29 mouse cellular contexts compared by ENCODE assay signal in the genomic region with DNA sequence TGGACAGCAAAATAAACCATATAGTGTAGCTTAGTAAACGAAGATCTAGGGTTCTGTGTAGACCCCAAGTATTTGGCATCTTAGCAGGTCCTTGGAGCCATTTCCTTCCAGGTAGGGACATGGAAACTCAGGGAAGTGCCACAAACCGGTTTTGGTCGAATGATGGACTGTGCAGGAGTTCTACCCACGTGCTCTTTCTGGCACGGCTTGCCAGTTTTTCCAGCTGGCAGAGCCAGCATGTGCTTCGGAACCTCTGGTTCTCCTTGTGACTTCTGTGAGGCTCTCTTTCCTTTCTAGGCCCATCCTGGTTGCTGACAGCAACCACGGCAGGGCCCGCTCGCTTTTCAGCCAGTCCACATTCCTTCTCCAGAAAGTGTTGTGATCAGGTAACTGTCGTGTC.
A peak's percentile ranks its signal among the peaks of the same experiment; 100 is the strongest.
DNase-seq lines count a peak whose midpoint lies in the region; ATAC-seq lines count a peak whose summit lies in the region.
"Had no signal": no experiment of that assay in that cellular context is flagged by ENCODE, and none has a peak within 500 bp of the region (broad histone marks: within the 10 kb centered on the region; RNA-seq: fewer than 3 reads in every experiment).

No protein-coding gene starts in this region.

- H3K4me3 ChIP-seq in kidney, embryonic 15.5 days (replicated peaks): no peak overlapping the region
- no peak overlapping the region for H3K4me3 ChIP-seq in kidney, embryonic 16.5 days (ENCODE audit: low read length)
- H3K4me3 ChIP-seq in kidney, embryonic 14.5 days (ENCODE audit: low read length): no peak overlapping the region
- H3K4me3 ChIP-seq: embryonic facial prominence, embryonic 13.5 days; embryonic facial prominence, embryonic 15.5 days; erythroblast, embryonic 14.5 days; forebrain, embryonic 10.5 days; forebrain, embryonic 12.5 days had no signal

- H3K9me3 ChIP-seq in kidney, embryonic 15.5 days (replicated peaks): no peaks in the 10 kb centered on the region
- H3K9me3 ChIP-seq in kidney, embryonic 16.5 days (ENCODE audit: low read length): peaks cover 5% of the 10 kb centered on the region; the same call in 1 of the 2 replicates
- no peaks in the 10 kb centered on the region; the same call in 1 of the 2 replicates for H3K9me3 ChIP-seq in kidney, embryonic 14.5 days (ENCODE audit: control insufficient read depth, low read length)
- H3K9me3 ChIP-seq: embryonic facial prominence, embryonic 15.5 days; forebrain, embryonic 10.5 days; G1E had no signal

- ATAC-seq in kidney, embryonic 15.5 days (replicated peaks; ENCODE audit: low FRiP score): no peak
- no peak for ATAC-seq in kidney, embryonic 16.5 days (ENCODE audit: low FRiP score, low TSS enrichment)
- no peak for ATAC-seq in kidney, embryonic 14.5 days (ENCODE audit: low FRiP score, low TSS enrichment)
- ATAC-seq: activated CD4-positive, CD25-positive, alpha-beta regulatory T cell, adult 4 months; CD4-positive, CD25-positive, alpha-beta regulatory T cell, adult 4 months; forebrain, embryonic 14.5 days; Patski had no signal

- 85% methylated on average over 10 of the region's 10 CpGs for WGBS in kidney, embryonic 15.5 days
- WGBS in kidney, embryonic 16.5 days: 90% methylated on average over 10 of the region's 10 CpGs
- WGBS in kidney, embryonic 14.5 days: 90% methylated on average over 10 of the region's 10 CpGs

- H3K9ac ChIP-seq in kidney, embryonic 15.5 days: no peak overlapping the region
- H3K9ac ChIP-seq in kidney, embryonic 16.5 days (replicated peaks; ENCODE audit: low read length): no peak overlapping the region
- H3K9ac ChIP-seq in kidney, embryonic 14.5 days (ENCODE audit: low read depth, low read length): no peak overlapping the region
- H3K9ac ChIP-seq: embryonic facial prominence, embryonic 13.5 days; embryonic facial prominence, embryonic 15.5 days; forebrain, embryonic 12.5 days had no signal

- H3K27ac ChIP-seq in kidney, embryonic 15.5 days: no peak overlapping the region
- no peak overlapping the region for H3K27ac ChIP-seq in kidney, embryonic 16.5 days (ENCODE audit: low read length)
- H3K27ac ChIP-seq in kidney, embryonic 14.5 days (ENCODE audit: low read depth, low read length): no peak overlapping the region
- H3K27ac ChIP-seq: embryonic facial prominence, embryonic 13.5 days; embryonic facial prominence, embryonic 15.5 days; forebrain, embryonic 10.5 days; forebrain, embryonic 12.5 days had no signal

- H3K27me3 ChIP-seq in kidney, embryonic 15.5 days: no peaks in the 10 kb centered on the region
- H3K27me3 ChIP-seq in kidney, embryonic 16.5 days (ENCODE audit: insufficient read depth, low read length): no peaks in the 10 kb centered on the region
- H3K27me3 ChIP-seq in kidney, embryonic 14.5 days (ENCODE audit: control insufficient read depth, insufficient read depth, low read length): no peaks in the 10 kb centered on the region
- H3K27me3 ChIP-seq: CH12.LX; embryonic facial prominence, embryonic 13.5 days; embryonic facial prominence, embryonic 15.5 days; forebrain, embryonic 12.5 days; Patski had no signal

- H3K36me3 ChIP-seq in kidney, embryonic 15.5 days: no peaks in the 10 kb centered on the region
- no peaks in the 10 kb centered on the region for H3K36me3 ChIP-seq in kidney, embryonic 16.5 days (ENCODE audit: insufficient read depth, low read length)
- no peaks in the 10 kb centered on the region for H3K36me3 ChIP-seq in kidney, embryonic 14.5 days (ENCODE audit: control insufficient read depth, insufficient read depth, low read length)
- H3K36me3 ChIP-seq: embryonic facial prominence, embryonic 13.5 days; embryonic facial prominence, embryonic 15.5 days; forebrain, embryonic 10.5 days; forebrain, embryonic 12.5 days; G1E had no signal

- DNase-seq in heart, adult 11 months: peak; percentile 69
- DNase-seq in heart, adult 9 months (ENCODE audit: low spot score in 2 of 2): no peak
- DNase-seq in kidney, adult 18-20 months: peak; percentile 37
- DNase-seq in kidney, adult 8-10 months: peak; percentile 41 to 48
- DNase-seq in kidney, postnatal 25 days: peak; percentile 18 to 55
- DNase-seq: adrenal gland, adult 8-10 months; adrenal gland, postnatal 14 days; adrenal gland, postnatal 36 days; B cell, adult 2 months; cerebellum, adult 11-12 months; cerebellum, adult 2 months; cerebellum, adult 9-10 months; cerebellum, postnatal 14 days; cerebellum, postnatal 36 days; embryo, embryonic 11 days had no signal

- no peaks in the 10 kb centered on the region for H3K4me1 ChIP-seq in kidney, embryonic 15.5 days
- H3K4me1 ChIP-seq in kidney, embryonic 16.5 days (ENCODE audit: insufficient read depth, low read length): no peaks in the 10 kb centered on the region
- no peaks in the 10 kb centered on the region for H3K4me1 ChIP-seq in kidney, embryonic 14.5 days (ENCODE audit: control insufficient read depth, insufficient read depth, low read length)
- H3K4me1 ChIP-seq: embryonic facial prominence, embryonic 13.5 days; embryonic facial prominence, embryonic 15.5 days; forebrain, embryonic 10.5 days; forebrain, embryonic 12.5 days had no signal

- no peak overlapping the region for H3K4me2 ChIP-seq in kidney, embryonic 15.5 days
- no peak overlapping the region for H3K4me2 ChIP-seq in kidney, embryonic 16.5 days (replicated peaks; ENCODE audit: low read depth, low read length)
- H3K4me2 ChIP-seq in kidney, embryonic 14.5 days (replicated peaks; ENCODE audit: low read depth, low read length): no peak overlapping the region
- H3K4me2 ChIP-seq: embryonic facial prominence, embryonic 13.5 days; embryonic facial prominence, embryonic 15.5 days; forebrain, embryonic 12.5 days had no signal

Comparison
In these comparisons a context has a peak if more than half of its experiments do, and no peak if none do; other contexts are left out.
1. DNase-seq: peak in heart, adult 11 months (single experiment), kidney, adult 18-20 months (single experiment), kidney, adult 8-10 months (2 of 2) and kidney, postnatal 25 days (2 of 2); none in heart, adult 9 months (0 of 2).